10 mouse cellular contexts compared by ENCODE assay signal in genomic region chr7:67503281-67504010, GRCm38 (mm10).
DNase-seq lines count a peak whose midpoint lies in the region; ATAC-seq lines count a peak whose summit lies in the region.
"Had no signal": no experiment of that assay in that cellular context is flagged by ENCODE, and none has a peak within 500 bp of the region (broad histone marks: within the 10 kb centered on the region; RNA-seq: fewer than 3 reads in every experiment).

No protein-coding gene starts in this region.

- ATAC-seq in heart, embryonic 15.5 days (replicated peaks; ENCODE audit: insufficient number of reproducible peaks, insufficient read depth, low FRiP score, low read depth), result no peak; the same call in 1 of the 2 replicates
- no peak for ATAC-seq in heart, embryonic 11.5 days (replicated peaks; ENCODE audit: insufficient number of reproducible peaks, low FRiP score, low TSS enrichment)
- ATAC-seq in neural tube, embryonic 13.5 days (ENCODE audit: low read depth), result peak; percentile 67; the same call in 1 of the 2 replicates
- ATAC-seq: inflammation-experienced regulatory T-cells, adult 6 months had no signal

- no peaks in the 10 kb centered on the region for H3K27me3 ChIP-seq in heart, embryonic 15.5 days
- H3K27me3 ChIP-seq in heart, embryonic 11.5 days (ENCODE audit: control insufficient read depth, insufficient read depth, low read length), result no peaks in the 10 kb centered on the region
- no peaks in the 10 kb centered on the region for H3K27me3 ChIP-seq in neural tube, embryonic 13.5 days

- H3K27ac ChIP-seq in heart, embryonic 15.5 days, result peak overlapping the region; percentile 28; the same call in 1 of the 2 replicates
- H3K27ac ChIP-seq in heart, embryonic 11.5 days (ENCODE audit: low read depth, low read length), result no peak overlapping the region
- H3K27ac ChIP-seq in neural tube, embryonic 13.5 days (replicated peaks), result no peak overlapping the region; the same call in 1 of the 2 replicates

- H3K9ac ChIP-seq in heart, embryonic 15.5 days, result no peak overlapping the region
- H3K9ac ChIP-seq in heart, embryonic 11.5 days (ENCODE audit: low read depth, low read length), result no peak overlapping the region
- no peak overlapping the region for H3K9ac ChIP-seq in neural tube, embryonic 13.5 days

- H3K4me3 ChIP-seq in heart, embryonic 15.5 days, result no peak overlapping the region
- no peak overlapping the region for H3K4me3 ChIP-seq in heart, embryonic 11.5 days (ENCODE audit: low read depth, low read length)
- no peak overlapping the region for H3K4me3 ChIP-seq in neural tube, embryonic 13.5 days

- H3K9me3 ChIP-seq in heart, embryonic 15.5 days (replicated peaks), result no peaks in the 10 kb centered on the region
- H3K9me3 ChIP-seq in heart, embryonic 11.5 days (replicated peaks; ENCODE audit: control insufficient read depth, low read length), result no peaks in the 10 kb centered on the region
- no peaks in the 10 kb centered on the region for H3K9me3 ChIP-seq in neural tube, embryonic 13.5 days

- peaks cover 25% of the 10 kb centered on the region for H3K4me1 ChIP-seq in heart, embryonic 15.5 days (replicated peaks)
- peaks cover 2% of the 10 kb centered on the region; the same call in 1 of the 2 replicates for H3K4me1 ChIP-seq in heart, embryonic 11.5 days (ENCODE audit: control insufficient read depth, insufficient read depth, low read length)
- peaks cover 11% of the 10 kb centered on the region; the same call in 1 of the 2 replicates for H3K4me1 ChIP-seq in neural tube, embryonic 13.5 days (replicated peaks)

- H3K4me2 ChIP-seq in heart, embryonic 15.5 days, result no peak overlapping the region
- H3K4me2 ChIP-seq in heart, embryonic 11.5 days, result no peak overlapping the region
- no peak overlapping the region for H3K4me2 ChIP-seq in neural tube, embryonic 13.5 days

- 42% methylated on average over 7 of the region's 7 CpGs for WGBS in heart, embryonic 15.5 days
- WGBS in heart, embryonic 11.5 days (ENCODE audit: insufficient replicate concordance), result 52% methylated on average over 7 of the region's 7 CpGs
- WGBS in neural tube, embryonic 13.5 days, result 49% methylated on average over 7 of the region's 7 CpGs

- no peaks in the 10 kb centered on the region for H3K36me3 ChIP-seq in heart, embryonic 15.5 days
- no peaks in the 10 kb centered on the region for H3K36me3 ChIP-seq in heart, embryonic 11.5 days (ENCODE audit: control insufficient read depth, insufficient read depth, low read length)
- H3K36me3 ChIP-seq in neural tube, embryonic 13.5 days, result no peaks in the 10 kb centered on the region

- DNase-seq in cerebellum, adult 9-11 months, result peak; percentile 37
- no peak for DNase-seq in cerebellum, adult 9-10 months
- DNase-seq in neural tube, embryonic 10.5 days (ENCODE audit: extremely low spot score, low spot score), result no peak
- DNase-seq in thymus, postnatal 25 days, result peak; percentile 74
- no peak for DNase-seq in urinary bladder, adult 18-20 months (ENCODE audit: low spot score in 2 of 2)
- DNase-seq: adrenal gland, postnatal 14 days had no signal

Comparison
In these comparisons a context has a peak if more than half of its experiments do, and no peak if none do; other contexts are left out.
1. DNase-seq: peak in cerebellum, adult 9-11 months (single experiment) and thymus, postnatal 25 days (single experiment); none in cerebellum, adult 9-10 months (single experiment), neural tube, embryonic 10.5 days (single experiment) and urinary bladder, adult 18-20 months (0 of 2).